Mouse (Mus musculus): ENCODE data around the gene Il27. TPM values are rescaled to one million over a fixed set of nuclear protein-coding genes. Genes with fewer than 3 reads are reported as not detected.

Il27 gene
- total RNA-seq, 2 experiments from 2014 or later = not detected

GRCm38 (mm10) chr7:126565693-126566092, 29.0 kb downstream of the Il27 start:
- DNase-seq (ENCODE audit: low spot score in 2 of 2) = no peak
- intact Hi-C loops (cut with DNase I) = loop anchor here (5.0 kb wide), 1 partner anchor 132 kb away; the partner anchor contains the start of genes Bola2 and Slx1b

DNA sequence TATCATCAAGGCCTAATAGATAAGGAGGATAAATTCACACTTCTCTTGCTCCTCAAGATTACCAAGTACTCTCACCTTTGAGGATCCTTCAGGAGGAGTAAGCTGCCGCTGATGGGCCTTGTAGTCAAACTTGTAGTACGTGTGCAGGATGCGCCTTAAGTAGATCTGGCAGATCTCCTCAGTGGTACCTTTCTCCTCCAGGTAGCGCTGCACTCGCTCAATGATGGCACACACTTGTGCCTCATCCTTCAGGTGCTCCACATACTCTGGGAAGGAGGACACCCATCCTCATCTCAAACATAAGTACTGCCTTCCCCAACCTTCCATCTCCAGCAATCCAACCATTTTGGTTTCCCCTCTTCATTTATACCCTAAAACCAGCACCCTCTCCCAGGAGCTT, 38.1 kb downstream of the Il27 start:
- intact Hi-C loops (cut with DNase I) = loop anchor here (5.0 kb wide), 1 partner anchor 64 kb away; no protein-coding TSS in a partner anchor
- no peak for DNase-seq (ENCODE audit: low spot score in 2 of 2)

DNA sequence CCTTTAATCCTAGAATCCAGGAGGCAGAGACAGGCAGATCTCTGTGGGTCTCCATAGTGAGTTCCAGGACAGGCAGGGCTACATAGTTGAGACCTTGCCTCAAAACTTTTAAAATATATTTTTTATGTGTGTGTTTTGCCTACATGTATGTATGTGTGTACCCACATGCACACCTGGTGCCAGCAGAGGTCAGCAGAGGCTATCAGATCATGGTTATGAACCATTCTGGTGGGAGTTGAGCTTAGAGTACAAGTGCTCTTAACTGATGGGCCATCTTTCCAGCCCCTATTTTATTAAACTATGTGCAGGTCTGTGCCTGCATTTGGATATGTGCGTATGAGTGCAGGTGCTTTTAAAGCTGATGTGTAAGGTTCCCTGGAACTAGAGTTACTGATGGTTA, 39.9 kb downstream of the Il27 start:
- no peak for DNase-seq (ENCODE audit: low spot score in 2 of 2)
- intact Hi-C loops (cut with DNase I) = loop anchor here (5.0 kb wide), 1 partner anchor 62 kb away; no protein-coding TSS in a partner anchor

DNA sequence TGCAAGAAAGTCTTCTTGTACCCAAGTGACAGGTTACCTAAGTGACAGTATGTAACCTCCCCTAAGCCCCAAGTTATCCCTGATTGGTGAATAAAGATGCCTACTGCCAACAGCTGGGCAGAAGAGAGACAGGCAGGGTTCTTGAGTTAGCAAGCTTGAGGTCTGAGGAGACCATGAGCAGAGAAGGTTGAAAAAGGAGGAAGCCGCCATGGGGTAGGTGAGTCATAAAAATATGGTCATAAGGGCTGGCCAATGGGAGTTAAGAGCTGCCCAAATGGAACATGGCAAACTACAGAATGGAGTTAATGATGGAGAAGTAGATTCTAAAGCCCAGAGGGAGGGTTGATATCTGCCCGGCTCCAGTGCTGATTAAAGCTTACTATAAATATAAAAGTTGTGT, 49.1 kb downstream of the Il27 start:
- intact Hi-C loops (cut with DNase I) = no loop called here
- DNase-seq (ENCODE audit: low spot score in 2 of 2) = no peak

DNA sequence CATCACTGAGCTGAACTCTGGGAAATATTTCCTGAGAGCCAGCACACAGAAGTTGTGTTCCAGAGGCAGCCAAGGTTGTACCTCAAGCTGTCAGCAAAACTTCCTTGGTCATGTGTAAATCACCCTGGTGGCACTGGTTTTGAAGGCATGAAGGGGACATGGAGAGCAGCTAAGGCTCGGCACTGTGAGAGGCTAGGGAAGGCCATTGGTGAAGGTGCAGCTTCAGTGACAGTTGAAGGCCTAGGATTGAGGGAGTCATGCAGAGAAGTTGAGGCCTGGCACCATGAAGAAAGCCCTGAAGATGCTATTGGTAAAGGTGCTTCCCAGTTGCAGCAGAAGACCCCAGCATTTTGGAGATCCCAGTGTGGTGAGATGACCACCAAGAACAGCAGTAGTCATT, 53.1 kb downstream of the Il27 start:
- DNase-seq (ENCODE audit: low spot score in 2 of 2) = no peak
- intact Hi-C loops (cut with DNase I) = no loop called here

Small RNA genes within 50 kb of the gene (microRNA-seq; reads per million reads assigned to microRNA genes)
- gene Mir7059 = 15.8 to 16.1 reads per million in 2 experiments

Other genes starting within 250 kb of the Il27 start
- gene Lat, start 225.4 kb downstream of the Il27 start, total RNA-seq (2021) = under 1 TPM; 0.30 to 0.33 TPM
- gene Spns1, start 217.5 kb downstream of the Il27 start, total RNA-seq (2021) = 10 to 100 TPM; 83.2 to 86.3 TPM
- gene Nfatc2ip, start 198.2 kb downstream of the Il27 start, total RNA-seq (2021) = 1 to 10 TPM; 5.1 to 7.4 TPM
- gene Cd19, start 180.1 kb downstream of the Il27 start, total RNA-seq (2021) = not detected
- 10 to 100 TPM; 11.4 to 12.6 TPM for gene Rabep2, start 166.2 kb downstream of the Il27 start, total RNA-seq (2021)
- gene Atp2a1, start 131.8 kb downstream of the Il27 start, total RNA-seq (2021) = under 1 TPM in 1 of 2 experiments, not detected in 1; 0.21 TPM
- 10 to 100 TPM; 68.4 to 75.0 TPM for gene Sh2b1, start 119.5 kb downstream of the Il27 start, total RNA-seq (2021)
- 10 to 100 TPM; 81.4 to 87.8 TPM for gene Tufm, start 107.6 kb downstream of the Il27 start, total RNA-seq (2021)
- gene Atxn2l, start 91.5 kb downstream of the Il27 start, total RNA-seq (2021) = 100 to 1,000 TPM; 116 to 119 TPM
- gene Eif3c, start 28.5 kb downstream of the Il27 start, total RNA-seq (2021) = 100 to 1,000 TPM; 182 to 186 TPM
- under 1 TPM; 0.26 to 0.32 TPM for gene Apobr, start 10.0 kb downstream of the Il27 start, total RNA-seq (2021)
- gene Cln3, start 9.1 kb downstream of the Il27 start, total RNA-seq (2021) = 10 to 100 TPM; 20.4 to 21.5 TPM
- gene Nupr1, start 35.9 kb upstream of the Il27 start, total RNA-seq (2021) = 10 to 100 TPM; 11.5 to 15.9 TPM
- 10 to 100 TPM; 32.0 to 33.8 TPM for gene Sgf29, start 54.4 kb upstream of the Il27 start, total RNA-seq (2021)
- gene Sult1a1, start 81.5 kb upstream of the Il27 start, total RNA-seq (2021) = 10 to 100 TPM in 1 of 2 experiments, 1 to 10 TPM in 1; 6.7 to 12.7 TPM
- gene Bola2, start 100.5 kb upstream of the Il27 start, total RNA-seq (2021) = 100 to 1,000 TPM; 108 to 113 TPM
- gene Slx1b, start 100.8 kb upstream of the Il27 start, total RNA-seq (2021) = 10 to 100 TPM; 13.6 to 15.9 TPM
- gene Coro1a, start 112.8 kb upstream of the Il27 start, total RNA-seq (2021) = 100 to 1,000 TPM; 173 to 185 TPM
- 100 to 1,000 TPM; 209 to 214 TPM for gene Mapk3, start 164.7 kb upstream of the Il27 start, total RNA-seq (2021)
- 1 to 10 TPM; 2.0 to 2.5 TPM for gene Gdpd3, start 171.4 kb upstream of the Il27 start, total RNA-seq (2021)
- gene Ypel3, start 182.0 kb upstream of the Il27 start, total RNA-seq (2021) = 100 to 1,000 TPM; 247 to 269 TPM
- gene Tbx6, start 186.5 kb upstream of the Il27 start, total RNA-seq (2021) = under 1 TPM; 0.51 to 0.92 TPM
- 10 to 100 TPM; 48.9 to 49.6 TPM for gene Ppp4c, start 197.6 kb upstream of the Il27 start, total RNA-seq (2021)
- 100 to 1,000 TPM; 117 to 118 TPM for gene Fam57b, start 202.7 kb upstream of the Il27 start, total RNA-seq (2021)
- not detected for gene 4930451I11Rik, start 236.7 kb upstream of the Il27 start, total RNA-seq (2021)

All from left cerebral cortex, postnatal 14 days (tissue).